Mouse (Mus musculus) cerebellum, postnatal 10 days (tissue): Measurements from ENCODE around the gene Tnfrsf25.

Source experiments
- DNase-seq, 2 experiments: peaks; one replicate each; pipeline ENCODE4 v3.0.0; 2021; ENCODE audit warnings: mixed read lengths in 2 of 2

The Tnfrsf25 gene

DNA sequence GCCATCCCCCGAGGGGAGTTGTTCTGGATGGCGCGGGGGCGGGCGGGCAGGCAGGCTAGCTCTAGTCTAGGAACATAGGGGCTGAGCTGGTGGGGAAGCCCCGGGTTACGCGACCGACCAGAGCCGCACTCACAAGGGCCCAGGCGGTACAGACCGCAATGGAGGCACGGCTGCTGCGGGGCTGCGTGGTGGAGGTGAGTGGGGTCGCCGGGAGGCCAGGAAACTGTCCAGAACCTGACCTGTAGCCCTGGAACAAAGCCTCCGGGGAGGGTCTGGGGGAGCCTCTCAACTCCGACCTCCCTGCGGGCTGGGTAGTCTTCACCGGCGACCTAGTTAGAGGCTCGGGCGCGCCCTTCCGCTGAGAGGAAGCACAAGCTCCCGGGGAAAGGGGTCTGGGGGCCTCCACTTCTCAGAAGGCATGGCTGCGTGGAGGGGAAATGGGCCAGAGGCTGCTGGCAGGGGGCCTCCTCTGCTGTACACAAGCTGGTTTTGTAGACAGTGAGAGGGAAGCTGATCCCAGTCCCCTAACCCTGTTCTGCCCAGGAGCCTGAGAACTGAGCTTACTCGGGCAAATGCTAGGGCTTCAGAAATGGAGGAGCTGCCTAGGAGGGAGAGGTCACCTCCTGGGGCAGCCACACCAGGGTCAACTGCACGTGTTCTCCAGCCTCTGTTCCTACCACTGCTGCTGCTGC, at the start of gene Tnfrsf25:
Gene Tnfrsf25 (plus strand): TSS at position 14 of the 692 bp plus-strand sequence.
- DNase-seq, result no peak

DNA sequence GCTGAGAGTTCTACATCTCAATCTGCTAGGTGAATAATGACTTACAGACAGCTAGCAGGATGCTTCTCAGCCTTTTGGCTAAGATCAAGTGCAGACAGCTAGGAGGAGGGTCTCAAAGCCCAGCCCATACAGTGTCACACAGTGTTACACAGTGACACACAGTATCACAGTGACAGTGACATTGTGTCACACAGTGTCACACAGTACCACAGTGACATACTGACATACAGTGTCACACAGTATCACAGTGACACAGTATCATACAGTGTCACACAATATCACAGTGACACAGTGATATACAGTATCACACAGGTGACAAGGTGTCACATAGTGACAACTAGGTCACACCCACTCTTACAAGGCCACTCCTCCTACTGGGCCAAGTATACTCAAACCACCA, 48.5 kb upstream of the Tnfrsf25 start:
- DNase-seq, result no peak

DNA sequence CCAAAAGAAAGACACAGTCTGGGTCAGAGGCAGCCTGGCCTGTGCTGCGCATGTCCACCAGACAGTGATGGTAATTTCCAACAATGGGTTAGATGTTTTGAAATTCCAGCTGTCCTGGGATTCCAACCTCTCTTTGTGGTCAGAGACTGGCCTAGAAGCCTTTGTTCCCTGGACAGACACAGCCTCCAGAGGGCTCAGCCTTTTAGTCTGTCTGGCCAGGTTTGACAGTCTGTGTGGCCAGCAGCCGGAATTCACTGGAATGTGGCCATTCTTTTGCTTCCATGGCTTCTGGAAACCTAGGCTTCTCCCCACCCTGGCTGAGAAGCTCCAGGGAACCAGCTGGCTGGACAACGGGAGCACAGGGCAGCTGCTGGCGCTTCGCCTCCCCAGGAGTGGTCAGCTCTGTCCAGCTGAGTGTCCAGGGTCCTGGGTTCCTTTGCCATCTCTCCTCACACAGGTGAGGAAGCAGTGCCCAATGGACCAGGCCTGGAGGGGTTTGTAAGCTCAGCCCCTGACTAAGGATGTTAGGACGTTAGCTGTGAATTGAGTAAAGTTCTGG, 47.5 kb upstream of the Tnfrsf25 start:
- DNase-seq, result no peak

DNA sequence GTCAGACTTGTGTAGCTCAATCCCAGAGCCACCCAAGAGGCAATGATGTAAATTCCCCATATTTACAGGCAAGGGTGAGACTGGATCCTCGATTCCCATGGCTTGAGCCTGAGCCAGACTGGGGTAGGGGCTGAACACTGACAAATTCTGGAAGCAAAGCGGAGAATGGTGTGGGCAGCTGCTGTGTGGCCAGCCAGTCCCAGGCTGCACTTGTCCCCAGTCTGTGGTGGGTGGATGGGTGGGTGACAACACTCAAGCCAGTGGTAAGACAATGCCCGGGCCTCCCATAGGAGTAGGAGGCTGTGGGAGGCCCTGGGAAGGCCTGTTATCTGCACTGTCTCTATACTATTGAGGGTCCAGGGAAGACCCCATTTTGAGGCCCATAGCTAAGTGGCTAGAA, 46.5 kb upstream of the Tnfrsf25 start:
- no peak for DNase-seq

DNA sequence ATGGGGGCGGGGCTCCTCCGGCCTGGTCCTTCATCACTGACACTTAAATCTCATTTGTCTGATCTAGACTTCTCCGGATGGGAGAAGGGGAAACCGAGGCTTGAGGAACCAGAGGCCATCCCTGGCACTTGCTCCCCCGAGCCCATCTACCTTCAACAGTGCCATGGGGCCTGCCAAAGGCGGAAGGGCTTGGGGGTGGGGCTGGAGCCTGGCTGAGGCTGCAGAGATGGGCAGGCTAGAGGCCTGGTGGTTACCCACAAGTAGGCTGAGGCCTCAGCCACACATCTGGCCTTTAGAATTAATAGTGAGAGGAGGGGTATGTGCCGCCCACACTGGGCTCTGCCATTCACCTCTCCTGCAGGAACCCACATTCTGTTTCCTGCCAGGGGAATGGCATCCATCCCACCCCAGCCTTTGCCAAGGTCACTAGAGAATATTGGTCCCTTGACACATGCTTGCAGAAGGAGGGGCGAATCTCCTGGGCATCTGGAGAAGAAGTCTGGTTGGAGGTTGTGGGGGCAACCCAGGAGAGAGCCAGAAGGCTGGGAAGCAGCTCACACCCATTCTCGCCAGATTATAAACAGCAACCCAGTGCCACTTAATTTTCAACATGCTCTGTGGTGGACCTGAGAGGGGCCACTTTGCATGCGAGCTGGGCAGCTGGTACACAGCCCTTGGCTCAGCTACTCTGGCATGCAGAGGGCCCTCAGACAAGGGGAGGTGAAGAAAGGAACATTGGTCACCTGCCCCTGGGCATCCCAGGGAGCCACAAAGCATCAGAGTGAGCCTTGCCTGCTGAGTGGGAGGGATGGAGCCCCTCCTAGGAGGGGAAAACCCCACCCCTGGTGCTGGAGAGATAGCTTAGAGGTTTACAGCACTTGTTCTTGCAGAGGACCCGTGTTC, 45.0 kb upstream of the Tnfrsf25 start:
- no peak for DNase-seq

DNA sequence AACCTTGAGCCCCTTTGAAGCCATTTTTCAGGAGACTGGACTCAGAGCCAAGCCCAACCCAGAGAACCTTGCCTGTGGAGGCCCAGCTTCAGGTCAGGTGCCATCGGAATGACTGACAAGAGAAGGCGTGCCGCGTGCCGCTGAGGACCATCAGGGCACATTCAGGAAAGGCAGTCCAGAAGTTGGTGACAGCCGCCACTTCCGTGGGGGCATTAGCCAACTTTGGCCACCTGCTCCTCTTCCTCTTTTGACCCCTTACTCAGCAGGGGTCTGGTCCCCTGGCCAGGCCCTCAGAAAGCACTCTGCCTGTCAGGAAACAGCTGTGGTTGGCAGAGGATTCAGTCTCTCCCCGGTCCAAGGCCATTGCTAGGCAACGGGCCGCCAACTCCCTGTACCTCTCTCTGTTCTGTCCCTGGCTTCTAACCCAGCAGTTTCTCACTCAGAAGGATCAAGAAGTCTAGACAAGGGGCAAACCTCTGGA, 43.6 kb upstream of the Tnfrsf25 start, which contains the start of gene Plekhg5:
Gene Plekhg5 (plus strand): TSS at position 378 of the 481 bp plus-strand sequence.
- peak; percentile 65 to 82 for DNase-seq

DNA sequence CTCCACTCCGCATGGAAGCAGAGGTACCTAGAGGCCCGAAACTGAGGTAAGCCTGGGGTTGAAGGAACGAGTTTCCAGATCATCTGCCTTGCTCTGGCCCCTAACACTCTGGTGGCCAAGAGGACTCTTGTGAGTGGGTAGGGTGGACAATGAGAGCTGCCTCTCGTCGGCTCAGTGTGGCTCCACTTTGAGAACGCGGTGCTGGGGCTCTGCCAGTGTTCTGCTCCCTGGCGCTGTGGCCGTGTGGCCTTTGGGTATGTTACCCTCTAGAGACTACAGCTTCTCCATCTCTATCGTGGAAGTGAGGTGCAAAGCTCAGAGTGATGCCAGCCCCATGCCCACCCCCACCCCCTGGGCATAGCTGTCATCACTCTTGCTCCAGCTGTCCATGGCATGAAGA, 43.1 kb upstream of the Tnfrsf25 start:
- DNase-seq, result peak in 1 of 2 experiments; percentile 34

DNA sequence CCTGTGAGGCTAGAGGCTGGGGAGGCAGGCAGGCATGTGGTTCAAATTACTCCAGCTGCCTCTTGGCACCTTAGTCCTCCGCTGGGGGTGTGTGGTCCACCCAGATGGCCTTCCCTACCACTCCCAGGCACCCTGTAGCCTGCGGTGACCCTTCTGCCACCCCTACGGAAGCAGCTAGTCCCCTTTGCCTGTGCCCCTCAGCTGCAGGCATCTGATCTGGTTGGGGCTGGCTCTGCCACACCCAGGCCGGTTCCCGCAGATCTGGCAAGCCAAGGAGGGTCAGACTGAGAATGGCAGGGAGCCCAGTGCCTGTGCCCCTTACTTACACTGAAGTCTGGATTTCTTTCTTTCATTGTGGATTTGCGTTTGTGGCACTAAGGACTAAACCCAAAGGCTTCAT, 42.0 kb upstream of the Tnfrsf25 start:
- DNase-seq, result peak in 1 of 2 experiments; percentile 29

DNA sequence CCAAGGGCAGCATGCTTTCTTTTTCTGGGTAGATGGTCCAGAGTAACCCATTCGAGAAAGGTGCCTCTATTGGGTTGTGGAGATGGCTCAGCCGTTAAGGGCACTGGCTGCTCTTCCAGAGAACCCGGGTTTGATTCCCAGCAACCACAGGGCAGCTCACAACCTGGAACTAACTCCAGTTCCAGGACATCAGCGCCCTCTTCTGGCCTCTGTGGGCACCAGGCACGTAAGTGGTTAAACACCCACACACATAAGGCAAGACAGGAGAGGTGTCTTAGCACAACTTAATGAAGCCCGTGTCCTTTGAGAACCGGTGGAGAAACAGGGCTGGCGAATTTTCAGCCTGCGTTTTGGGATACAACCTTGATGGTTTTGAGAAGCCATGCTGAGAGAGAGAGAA, 41.2 kb upstream of the Tnfrsf25 start:
- DNase-seq, result no peak

DNA sequence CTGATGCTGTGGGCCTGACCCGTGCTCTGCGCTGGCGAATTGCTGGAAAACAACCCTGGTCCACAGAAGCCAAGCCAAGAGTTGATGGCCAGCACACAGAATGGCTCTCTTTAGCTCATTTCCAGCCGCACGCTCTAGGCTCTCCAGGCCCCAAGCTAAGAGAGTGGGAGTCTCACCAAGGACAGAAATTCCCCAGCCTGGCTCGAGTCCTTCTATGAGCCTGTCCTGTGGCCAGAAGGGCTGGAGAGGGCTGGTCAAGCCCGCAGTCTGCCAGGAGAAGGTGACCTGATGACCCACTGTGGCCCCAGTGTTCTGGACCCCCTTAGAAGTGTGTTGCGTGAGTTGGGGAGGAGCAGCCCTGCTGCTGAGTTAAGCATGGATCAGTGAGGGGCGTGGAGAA, 38.5 kb upstream of the Tnfrsf25 start:
- DNase-seq, result no peak

DNA sequence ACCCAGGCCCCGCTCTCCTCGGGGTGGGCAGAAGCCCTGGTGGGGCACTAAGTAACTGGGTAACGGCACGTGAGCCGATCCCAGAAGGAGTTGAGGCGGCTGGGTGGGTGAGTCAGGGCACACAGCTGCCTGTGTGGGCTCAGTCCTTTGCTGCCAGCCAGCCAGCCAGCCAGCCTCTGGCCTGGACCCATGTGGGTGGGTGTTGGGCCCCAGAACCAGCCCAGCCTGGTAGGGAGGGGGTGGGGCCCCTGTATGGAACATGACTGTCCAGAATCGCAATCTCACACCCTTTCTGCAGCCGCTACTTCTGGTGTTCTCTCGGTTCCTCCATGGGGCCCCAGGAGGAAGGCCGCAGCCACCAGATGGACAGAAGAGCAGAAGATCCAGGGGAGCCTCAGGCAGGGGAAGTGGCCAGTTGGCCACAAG, 37.6 kb upstream of the Tnfrsf25 start:
- DNase-seq, result peak in 1 of 2 experiments; percentile 41

DNA sequence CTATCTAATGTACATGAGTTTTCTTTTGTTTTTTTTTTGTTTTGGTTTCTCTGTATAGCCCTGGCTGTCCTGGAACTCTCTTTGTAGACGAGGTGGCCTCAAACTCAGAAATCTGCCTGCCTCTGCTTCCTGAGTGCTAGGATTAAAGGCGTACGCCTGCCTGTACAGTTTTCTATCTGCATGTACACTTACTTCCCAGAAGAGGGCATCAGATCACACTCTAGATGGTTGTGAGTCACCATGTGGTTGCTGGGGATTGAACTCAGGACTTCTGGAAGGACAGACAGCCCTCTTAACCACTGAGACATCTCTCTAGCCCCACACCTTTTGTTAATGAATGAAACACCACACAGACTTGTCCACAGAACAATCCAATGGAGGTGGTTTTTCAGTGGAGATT, 36.5 kb upstream of the Tnfrsf25 start:
- no peak for DNase-seq

DNA sequence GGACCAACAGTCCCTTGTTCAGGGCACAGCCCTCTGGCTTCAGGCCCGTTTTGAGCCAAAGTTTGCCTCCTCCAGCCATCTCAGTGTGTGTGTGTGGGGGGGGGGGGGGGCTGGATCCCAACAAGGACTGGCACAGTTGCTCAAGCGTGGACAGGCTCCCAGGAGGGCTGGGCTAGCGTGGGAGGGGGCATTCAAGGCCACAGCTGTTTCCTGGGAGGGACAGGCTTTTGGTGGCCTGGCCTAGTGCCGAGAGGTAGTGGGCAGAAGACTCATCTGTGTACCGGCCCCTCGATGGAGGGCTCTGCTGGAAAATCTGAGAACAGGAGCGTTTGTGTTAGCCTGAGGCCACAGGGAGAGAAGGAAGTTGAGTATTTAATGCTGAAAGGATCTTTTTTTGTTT, 35.8 kb upstream of the Tnfrsf25 start:
- DNase-seq, result peak in 1 of 2 experiments; percentile 40

DNA sequence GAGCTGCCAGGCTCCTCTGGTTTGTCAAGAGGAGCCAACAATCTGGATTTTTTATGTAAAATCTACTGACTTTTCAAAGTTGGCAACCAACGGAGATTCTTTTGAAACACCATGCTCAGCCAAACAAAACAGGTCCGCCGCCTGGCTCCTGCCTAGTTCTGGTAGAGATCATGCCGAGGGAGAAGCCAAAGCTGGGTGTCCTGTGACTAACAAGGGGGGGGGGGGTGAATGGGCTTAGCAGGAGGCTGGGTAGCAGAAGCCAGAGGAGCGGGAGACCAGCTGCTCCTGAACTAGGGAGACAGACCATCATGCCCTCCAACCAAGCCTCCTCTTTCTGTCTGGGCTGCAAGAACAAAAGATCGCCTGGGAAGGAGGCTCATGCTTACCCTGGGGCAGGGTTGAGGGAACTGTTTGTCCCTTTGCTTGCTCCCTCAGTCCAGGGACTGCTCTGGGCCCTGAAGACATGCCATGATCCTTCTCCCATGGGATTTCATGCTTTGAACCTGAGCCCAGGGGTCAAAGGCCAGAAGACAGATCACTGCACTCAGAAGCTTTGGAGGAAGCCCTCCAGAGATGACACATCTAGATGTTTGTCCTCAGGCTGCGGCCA, 32.0 kb upstream of the Tnfrsf25 start:
- DNase-seq, result no peak

DNA sequence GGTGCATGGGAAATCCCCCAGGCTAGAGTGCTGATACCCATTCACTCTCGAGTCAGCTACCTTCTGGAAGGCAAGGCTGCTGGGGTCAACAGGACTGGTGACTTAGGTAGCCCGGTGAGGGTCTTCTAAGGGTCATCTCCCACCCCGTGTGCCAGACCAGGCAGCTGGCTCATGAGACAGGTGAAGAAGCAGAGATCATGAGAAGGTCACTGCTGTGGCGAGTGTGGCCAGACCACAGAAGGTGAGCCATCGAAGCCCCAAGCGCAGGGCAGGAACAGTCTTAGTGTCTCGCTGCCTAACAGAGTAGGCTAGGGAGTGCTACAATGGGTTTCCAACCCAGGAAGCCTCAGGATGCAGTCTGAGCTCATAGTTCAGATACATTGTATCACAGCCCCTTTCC, 31.1 kb upstream of the Tnfrsf25 start:
- DNase-seq, result no peak

DNA sequence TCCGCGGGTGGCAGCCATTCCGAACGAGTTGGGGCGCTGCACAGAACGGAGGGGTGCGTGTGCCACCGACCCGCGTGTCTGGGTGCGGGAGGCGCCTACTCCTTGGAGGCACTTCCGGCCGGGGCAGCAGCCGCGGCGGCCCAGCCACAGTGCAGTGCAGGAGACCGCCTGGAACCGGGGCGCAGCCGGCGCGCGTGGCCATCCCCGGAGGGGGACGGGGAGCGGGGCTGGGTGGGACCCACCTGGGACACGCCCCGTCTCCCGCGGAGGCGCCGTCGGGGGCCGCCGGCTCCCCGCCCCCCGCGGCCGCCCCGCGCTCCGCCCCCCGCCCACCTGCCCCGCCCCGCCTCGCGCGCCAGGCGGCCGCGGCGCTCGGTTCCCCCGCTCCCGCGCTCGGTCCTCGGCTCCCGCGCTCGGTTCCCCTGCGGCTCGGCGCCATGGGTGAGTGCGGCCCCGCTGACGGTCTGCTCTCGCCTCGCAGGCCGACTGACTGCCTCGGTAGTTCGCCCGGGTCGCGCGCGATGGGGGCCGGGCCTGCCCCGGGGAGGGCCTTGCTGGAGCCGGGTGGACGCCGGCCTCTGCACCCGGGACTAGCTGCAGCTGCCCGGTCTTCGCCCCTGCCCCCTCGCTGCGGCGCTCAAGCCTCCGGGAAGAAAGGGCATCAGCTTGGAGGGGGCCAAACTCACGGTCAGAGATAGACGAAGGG, 29.1 kb upstream of the Tnfrsf25 start:
- DNase-seq, result peak in 1 of 2 experiments; percentile 45

DNA sequence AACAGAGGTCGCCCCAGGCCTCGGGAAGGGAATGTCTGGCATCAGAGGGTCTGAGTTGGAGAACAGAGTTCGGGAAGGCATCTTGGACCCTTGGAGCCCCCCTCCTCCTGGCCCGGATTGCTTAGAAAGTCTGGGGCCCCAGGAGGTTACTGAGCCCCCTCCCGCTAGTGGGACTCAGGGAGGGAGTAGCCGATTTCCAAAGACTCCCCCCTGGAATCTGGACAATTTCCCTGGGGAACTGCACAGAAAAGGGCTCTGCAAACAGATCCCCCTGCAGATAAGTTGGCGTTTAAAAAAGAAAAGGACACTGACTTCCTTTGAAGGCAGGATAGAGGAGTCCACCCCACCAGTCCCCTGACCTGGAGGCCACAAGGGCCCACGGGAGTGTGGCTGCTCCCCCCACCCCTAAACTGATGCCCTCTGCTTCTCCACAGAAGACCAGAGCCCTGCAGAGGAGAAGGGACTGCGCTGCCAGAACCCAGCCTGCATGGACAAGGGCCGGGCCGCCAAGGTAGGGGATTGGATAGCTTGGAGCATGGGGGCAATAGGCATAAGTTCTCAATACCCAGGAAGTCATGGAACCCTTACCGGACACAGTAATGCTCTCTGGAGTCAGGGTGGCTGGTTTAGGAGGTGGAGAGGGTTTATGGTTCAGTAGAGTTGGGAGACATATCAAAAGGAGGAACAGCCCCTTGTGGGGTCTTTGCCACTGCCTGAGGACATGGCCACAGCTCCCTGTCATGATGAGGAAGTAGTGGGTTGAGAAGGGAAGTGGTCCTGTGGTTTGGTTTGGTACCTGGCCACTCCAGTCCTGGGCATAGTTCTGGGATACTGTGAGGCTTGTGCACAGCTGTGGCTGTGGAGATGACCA, 28.3 kb upstream of the Tnfrsf25 start:
- DNase-seq, result no peak

DNA sequence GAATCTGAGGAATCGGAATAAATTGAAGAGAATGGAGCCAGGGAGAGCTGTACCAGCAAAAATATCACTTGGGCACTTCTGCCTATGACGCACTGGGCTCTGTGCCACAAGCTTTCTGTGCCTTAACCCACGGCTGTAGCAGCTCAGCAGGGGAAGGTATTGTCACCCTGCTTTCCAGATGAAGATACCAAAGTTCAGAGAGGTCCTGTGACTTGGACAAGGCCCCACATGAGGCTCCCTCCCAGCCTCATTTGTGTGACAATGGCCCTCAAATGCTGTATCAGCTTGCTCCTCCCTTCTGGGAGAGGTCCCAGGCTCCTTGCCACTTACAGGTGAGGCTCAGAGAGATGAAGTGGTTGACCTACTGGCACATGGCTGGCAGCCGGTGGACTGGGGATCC, 27.6 kb upstream of the Tnfrsf25 start:
- no peak for DNase-seq

DNA sequence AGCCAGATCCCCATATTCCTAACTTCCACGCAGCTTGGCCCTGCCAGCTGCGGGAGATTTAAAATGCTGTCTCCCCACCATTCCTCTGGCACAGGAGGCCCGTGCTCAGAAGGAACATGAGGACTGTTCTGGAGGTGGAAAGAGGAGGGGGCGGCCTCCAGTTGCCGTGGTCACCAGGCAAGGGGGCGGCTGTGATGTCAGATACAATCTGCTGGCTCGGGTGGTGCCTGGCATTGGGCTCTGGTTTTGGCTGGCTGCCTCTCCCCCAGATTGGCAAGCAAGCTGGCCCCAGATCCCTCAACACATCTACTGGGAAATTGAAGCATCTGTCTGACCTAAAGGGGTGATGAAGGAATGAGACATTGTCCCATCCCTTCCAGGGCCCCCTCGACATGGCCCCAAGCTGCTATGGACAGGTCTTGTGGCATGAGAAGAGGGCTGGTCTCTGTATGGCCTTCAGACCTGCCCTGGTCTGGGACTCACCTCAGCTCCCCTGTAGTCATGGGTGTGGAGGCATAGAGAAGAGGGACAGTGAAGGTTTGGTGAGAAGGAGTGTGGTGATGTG, 27.1 kb upstream of the Tnfrsf25 start:
- DNase-seq, result peak; percentile 86 to 90

DNA sequence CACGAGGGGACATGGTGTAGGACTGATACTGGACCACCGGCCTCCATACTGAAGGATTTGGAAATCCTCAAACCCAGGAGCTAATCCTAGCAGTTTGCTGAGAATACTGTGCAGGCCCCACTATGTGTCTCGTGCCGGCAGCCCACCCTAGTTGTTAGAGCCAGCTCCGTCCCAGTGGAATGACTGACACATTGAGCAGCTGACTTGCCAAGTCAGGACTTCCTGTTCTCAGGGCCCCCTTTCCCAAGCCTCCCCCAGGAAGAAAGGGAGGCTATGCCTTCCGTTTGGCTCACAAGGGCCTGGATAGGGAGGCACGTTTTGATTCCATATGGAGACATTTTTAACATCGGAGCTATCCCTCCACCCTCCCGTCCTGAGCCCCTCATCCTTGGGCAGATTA, 25.5 kb upstream of the Tnfrsf25 start:
- no peak for DNase-seq

DNA sequence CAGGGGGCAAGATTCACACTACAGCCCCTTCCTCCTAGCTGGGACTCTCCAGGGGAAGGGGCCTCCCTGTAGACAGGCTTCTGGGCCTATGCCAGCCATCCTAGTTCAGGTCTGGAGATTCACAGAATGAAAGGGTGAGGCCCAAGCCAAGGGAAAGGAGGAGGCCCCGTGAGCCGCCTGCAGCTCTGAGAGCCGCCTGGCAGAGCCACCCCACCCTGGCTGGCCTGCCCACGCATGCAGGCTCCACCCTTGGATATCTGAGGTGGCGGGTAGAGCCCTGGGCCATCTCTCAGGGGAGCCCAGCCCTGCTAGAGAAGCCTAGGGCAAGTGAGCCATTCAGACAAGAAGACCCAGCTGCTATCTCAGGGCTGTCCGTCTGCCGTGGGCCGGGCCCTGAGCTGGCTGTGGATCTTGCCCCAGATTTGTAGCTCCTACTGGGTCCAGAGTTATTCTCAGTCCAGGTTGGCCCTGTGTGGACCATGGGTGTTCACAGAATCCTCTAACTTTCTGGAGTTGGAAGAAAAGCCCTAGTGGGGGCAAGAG, 22.9 kb upstream of the Tnfrsf25 start:
- DNase-seq, result no peak
